Mouse (Mus musculus) activated CD4-positive, CD25-positive, alpha-beta regulatory T cell, adult 4 months (primary cell): ENCODE results near the gene Fbxo34. TPM values are rescaled to one million over a fixed set of nuclear protein-coding genes. Genes with fewer than 3 reads are reported as not detected.
"Not testable (repeated sequence)": the region's sequence is repeated elsewhere in the genome, so short reads cannot be mapped to it uniquely, and the experiment has no call there.

ENCODE experiments used
- ATAC-seq: one replicate; pipeline ENCODE4 v1.8.0; 2017
- polyA plus RNA-seq, 2 experiments: library from polyadenylated mRNA; unstranded; fragments of 100-300 nt; shearing (Covaris generic); gene quantifications; one replicate each; pipeline ENCODE4 v1.2.1; 2017

Fbxo34 gene
- polyA plus RNA-seq, 2 experiments from 2014 or later: 8.5 to 10.4 TPM

- peak; percentile 69 for ATAC-seq
These were observed 68.4 kb downstream of the Fbxo34 start for GRCm38 (mm10) chr14:47518619-47519018.

DNA sequence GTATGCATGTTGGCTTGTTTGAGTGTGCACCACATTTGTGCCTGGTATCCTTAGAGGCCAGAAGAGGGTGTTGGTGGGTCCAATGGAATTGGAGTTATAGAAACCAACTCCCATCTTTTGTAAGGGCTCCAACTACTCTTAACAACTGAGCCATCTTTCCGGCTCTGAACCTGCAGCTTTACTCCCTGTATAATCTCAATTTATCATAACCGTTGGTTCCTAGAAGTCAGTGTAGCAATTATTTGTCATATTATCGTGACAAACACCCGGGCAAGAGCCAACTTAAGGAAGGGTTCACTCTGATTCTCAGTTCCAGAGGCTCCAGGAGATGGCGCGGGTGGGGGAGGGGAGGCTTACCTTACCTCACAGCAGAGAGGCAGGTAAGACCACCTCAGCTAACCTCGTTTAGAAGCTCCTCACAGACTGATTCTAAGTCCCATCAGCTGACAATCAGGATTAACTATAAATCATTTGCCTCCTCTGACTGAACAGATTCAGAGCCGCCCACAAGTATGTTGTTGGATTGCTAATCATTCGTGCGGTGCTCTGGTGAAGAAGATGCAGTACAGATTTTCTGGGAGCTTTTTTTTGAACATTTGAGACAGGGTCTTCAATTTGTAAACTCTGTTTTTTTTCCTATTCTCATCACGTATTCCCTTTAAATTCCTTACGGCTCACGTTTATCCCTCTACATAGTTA, 70.7 kb downstream of the Fbxo34 start:
- ATAC-seq: no peak

GRCm38 (mm10) chr14:47521609-47522008, 71.4 kb downstream of the Fbxo34 start:
- no peak for ATAC-seq

- no peak for ATAC-seq
These were observed 72.1 kb downstream of the Fbxo34 start for GRCm38 (mm10) chr14:47522301-47522700.

GRCm38 (mm10) chr14:47525374-47525773, 75.2 kb downstream of the Fbxo34 start:
- ATAC-seq: no peak

DNA sequence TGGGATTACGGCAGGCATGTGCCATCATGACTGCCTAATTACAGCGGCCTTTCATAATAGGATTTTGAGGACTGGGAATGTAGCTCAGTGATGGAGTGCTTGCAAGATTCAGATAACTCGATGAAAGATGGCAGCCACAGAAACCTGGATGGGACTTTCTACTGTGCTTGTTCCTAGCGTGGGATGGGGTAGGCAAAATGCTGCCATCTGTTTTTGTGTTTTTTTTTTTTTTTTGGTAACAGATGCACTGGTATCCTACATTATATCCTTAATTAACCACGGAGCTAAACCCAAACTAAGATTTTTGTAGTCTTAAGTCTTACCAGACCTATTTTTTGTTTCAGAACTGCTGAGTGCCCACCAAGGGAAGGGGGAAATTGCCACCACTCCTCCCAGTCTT, 75.6 kb downstream of the Fbxo34 start:
- no peak for ATAC-seq

DNA sequence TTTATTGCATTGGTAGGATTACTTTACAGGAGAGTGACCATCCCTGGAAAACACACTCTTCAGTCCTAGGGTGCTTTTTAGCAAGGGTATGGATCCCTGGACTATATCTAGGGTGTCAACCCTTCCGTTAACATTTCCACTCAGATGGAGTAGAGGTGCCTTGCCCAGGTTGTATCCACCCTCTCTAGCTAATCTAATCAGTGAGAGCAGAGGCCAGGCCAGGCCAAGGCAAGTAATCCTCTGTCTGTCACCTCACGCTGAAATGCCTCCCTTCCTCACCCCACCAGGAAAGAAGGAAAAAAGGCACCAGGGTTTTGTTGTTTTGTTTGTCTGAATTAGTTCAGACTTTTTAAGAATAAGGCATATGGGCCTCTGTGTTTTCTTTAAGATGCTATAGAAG, 77.6 kb downstream of the Fbxo34 start:
- ATAC-seq: no peak

DNA sequence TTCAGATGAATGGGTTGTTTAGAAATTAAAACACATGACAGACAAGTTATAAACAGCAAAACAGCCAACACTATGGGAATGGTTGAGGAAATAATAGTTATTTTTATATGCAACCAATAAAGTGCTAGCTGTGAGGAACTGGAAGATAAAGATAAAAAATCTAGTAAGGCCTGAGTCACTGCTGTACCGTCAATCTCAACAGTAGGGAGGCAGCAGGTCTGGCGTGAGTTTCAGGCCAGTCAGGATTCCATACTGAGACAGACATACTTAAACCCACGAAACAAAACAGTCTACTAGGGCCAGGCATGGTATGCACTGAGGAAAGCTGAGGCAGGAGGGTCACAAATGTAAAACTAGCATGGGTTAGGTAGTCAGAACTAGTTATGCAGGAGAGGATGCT, 78.1 kb downstream of the Fbxo34 start:
- ATAC-seq: no peak

DNA sequence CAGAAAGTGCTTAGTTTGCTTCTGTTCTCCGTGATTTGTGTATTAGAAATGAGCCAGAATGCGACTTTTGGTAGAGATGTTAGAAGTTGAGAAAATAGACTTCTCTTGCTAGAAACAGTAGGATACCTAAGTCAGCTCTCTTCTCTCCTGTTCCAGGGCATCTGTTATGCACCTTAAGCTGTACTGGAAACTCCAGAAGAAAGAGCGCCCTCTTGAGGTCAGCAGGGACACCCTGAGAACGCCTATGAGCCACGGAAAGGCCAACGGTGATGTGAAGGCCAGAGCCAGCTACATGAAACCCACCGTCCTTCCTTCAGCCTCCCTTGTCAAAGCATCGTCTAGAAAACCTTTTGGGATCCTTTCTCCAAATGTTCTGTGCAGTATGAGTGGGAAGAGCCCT, 78.8 kb downstream of the Fbxo34 start:
- peak; percentile 48 for ATAC-seq

DNA sequence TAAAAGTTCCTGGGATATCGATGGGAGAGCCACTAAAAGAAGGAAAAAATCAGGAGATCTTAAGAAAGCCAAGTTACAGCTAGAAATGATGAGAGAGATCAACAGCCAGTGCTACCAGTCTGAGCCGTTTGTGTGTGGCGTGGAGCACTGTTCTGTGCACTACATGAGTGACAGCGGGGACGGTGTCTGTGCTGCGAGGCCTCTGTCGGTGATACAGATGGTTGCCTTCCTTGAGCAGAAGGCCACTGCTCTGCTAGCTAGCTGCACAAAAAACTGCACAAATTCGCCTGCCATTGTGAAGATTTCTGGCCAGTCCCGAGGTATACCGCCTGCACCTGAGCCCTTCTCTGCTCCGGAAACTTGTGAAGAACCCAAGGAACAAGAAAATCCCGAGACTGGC, 79.4 kb downstream of the Fbxo34 start:
- ATAC-seq: not testable (repeated sequence)

GRCm38 (mm10) chr14:47532496-47532895, 82.3 kb downstream of the Fbxo34 start:
- no peak for ATAC-seq

- ATAC-seq: peak; percentile 63
These were observed 83.3 kb downstream of the Fbxo34 start for GRCm38 (mm10) chr14:47533365-47534175.

GRCm38 (mm10) chr14:47534176-47534525, 83.9 kb downstream of the Fbxo34 start:
- ATAC-seq: no peak

- no peak for ATAC-seq
These were observed 84.9 kb downstream of the Fbxo34 start for GRCm38 (mm10) chr14:47535096-47535495.

GRCm38 (mm10) chr14:47541325-47541948, 91.2 kb downstream of the Fbxo34 start:
- peak; percentile 95 for ATAC-seq

DNA sequence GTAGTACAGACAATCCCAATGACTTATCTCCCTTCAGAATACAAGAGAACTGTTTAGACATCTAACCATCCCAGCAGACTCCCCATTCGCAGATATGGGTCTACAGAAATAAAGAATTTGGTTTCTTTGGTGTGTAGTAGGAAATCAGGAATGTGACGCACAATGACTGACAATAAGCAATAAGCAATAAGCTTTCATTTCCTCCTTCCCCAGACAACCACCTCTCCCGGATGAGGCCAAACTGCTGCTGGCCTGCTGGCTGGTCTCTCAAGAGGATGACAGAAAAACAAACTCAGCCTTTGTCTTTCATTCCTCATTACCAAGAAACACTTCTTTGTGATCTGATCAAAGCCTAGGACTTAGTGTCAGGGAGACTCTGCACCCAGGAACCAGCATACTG, 92.1 kb downstream of the Fbxo34 start:
- ATAC-seq: no peak

GRCm38 (mm10) chr14:47544286-47544685, 94.1 kb downstream of the Fbxo34 start:
- ATAC-seq: no peak

GRCm38 (mm10) chr14:47544877-47545276, 94.7 kb downstream of the Fbxo34 start:
- ATAC-seq: no peak

DNA sequence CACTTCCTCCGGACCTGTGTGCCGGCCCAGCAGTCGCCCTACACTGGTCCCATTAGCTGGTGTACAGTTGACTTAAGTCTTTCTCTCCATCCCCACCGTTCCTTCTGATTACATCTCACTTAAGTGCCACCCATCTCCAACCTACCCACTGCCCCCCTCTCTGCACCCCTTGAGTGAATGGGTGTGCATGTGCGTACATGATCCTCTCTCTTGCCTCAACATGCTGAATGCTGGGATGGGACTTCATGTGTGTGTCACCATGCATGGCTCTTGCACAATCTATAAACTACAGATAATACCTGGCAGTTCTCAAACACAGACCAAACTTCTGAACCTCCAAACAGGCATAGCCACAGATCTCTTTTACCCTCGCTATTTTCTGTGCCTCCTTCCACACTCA, 101.4 kb downstream of the Fbxo34 start:
- no peak for ATAC-seq

DNA sequence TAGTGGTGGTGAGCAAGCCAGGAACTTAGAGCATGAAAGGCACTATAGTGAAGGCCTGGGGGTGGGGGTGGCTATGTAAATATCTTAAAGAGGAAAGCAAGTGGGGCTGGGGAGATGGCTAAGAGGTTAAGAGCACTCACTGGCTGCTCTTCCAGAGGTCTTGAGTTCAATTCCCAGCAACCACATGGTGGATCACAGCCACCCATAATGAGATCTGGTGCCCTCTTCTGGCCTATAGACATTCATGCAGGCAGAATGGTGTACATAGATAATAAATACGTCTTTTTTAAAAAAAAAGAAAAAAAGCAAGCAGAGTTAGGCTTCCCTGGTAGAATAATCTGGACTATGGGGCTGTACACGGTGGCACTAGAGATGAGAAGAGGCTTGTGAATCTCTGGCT, 103.2 kb downstream of the Fbxo34 start:
- ATAC-seq: no peak

DNA sequence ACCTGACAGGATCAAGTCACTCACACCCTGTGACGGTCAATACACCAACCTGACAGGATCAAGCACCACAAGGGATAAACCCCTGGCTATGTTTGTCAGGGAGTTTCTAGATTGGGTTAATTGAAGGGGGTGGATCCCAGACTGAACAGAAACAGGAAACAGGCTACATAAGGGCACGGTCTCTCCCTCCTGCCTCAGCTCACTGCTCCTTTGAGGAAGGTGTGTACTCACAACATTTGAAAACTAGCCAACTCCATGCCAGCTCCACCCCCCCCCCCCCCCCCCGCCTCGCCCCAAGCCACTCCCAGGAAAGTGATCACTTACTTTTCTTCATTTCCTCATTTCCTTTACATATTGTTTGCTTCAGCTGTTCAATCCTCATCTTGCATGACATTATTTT, 104.0 kb downstream of the Fbxo34 start:
- no peak for ATAC-seq

DNA sequence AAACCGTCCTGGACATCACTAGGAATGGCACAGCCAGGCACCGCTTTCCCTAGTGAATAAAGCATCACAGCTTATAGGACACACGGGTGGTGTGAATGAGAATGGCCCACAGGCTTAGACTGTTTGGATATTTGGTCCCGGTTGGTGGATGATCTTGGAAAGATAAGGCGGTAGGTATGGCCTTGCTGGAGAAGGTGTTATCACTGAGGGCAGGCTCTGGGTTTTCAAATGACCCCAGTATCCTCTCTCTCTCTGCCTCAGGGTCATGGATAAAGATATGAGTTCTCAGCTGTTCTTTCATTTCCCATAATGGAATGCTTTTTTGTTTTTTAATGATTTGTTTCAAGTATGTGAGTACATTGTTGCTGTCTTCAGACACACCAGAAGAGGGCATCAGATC, 105.0 kb downstream of the Fbxo34 start:
- no peak for ATAC-seq

GRCm38 (mm10) chr14:47560714-47561113, 110.5 kb downstream of the Fbxo34 start:
- ATAC-seq: no peak

DNA sequence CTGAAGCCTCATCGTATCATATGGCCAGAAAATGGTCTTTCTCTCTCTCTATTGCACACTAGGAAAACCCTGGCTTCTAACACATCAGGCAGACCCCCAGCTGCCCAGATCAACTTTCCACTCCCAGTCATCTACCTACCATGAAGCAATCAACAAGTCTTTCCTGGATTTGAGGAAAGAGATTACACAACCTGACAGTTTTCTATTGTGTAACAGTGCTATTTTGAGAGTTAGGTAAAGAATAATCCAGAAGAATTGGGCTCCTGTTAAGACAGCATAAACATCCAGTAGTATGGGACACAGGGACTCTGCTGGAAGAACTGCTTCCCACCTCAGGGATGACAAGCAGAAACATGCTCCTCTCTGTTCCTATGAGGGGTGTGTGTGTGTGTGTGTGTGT, 112.3 kb downstream of the Fbxo34 start:
- ATAC-seq: no peak
